Mouse (Mus musculus) CH12.LX (cell line): ENCODE data around the gene Hspb11. TPM values are rescaled to one million over a fixed set of nuclear protein-coding genes. Genes with fewer than 3 reads are reported as not detected.

Experiments used
- DNase-seq: peaks from one replicate; pipeline ENCODE4 v3.0.0-alpha.2; 2013; ENCODE audit errors: extremely low read depth
- H3K27ac ChIP-seq: 2 replicates; pipeline ENCODE4 v1.5.1; 2012; ENCODE audit warnings: low read depth, mild to moderate bottlenecking, control low read depth, moderate library complexity; ENCODE audit not compliant: insufficient read depth
- H3K27me3 ChIP-seq: replicated peaks from 2 replicates; pipeline ENCODE3; 2012; ENCODE audit warnings: inconsistent platforms
- H3K36me3 ChIP-seq, 2 experiments: replicated peaks in 1 of 2; 2 replicates each; pipeline versions ENCODE3 to v1.6.1; 2012; ENCODE audit warnings: inconsistent platforms in 1 of 2, low read length in 1 of 2, mild to moderate bottlenecking in 1 of 2, mixed read lengths in 1 of 2, moderate library complexity in 1 of 2; ENCODE audit not compliant: control insufficient read depth in 1 of 2, insufficient read depth in 1 of 2
- H3K4me1 ChIP-seq, 2 experiments: 2 replicates each; pipeline ENCODE4 v1.6.1; 2012; ENCODE audit warnings: inconsistent platforms in 1 of 2, moderate library complexity in 1 of 2; ENCODE audit not compliant: insufficient read depth in 2 of 2, control insufficient read depth in 1 of 2
- H3K4me2 ChIP-seq: 2 replicates; pipeline ENCODE4 v1.6.1; 2012; ENCODE audit warnings: low read depth, mild to moderate bottlenecking, control low read depth; ENCODE audit not compliant: poor library complexity, insufficient read depth, severe bottlenecking
- H3K4me3 ChIP-seq, 3 experiments: fragments of 150-350 bp in 1 of 3; sonication (generic) in 1 of 3; replicated peaks in 1 of 3; 2 replicates each; pipeline versions ENCODE3 to v1.5.1; 2011 to 2012; ENCODE audit warnings: low read depth in 2 of 3, low read length in 2 of 3, mild to moderate bottlenecking in 2 of 3, moderate library complexity in 2 of 3, control low read depth in 1 of 3, improper control_type of control experiment in 1 of 3, inconsistent platforms in 1 of 3, mixed read lengths in 1 of 3; ENCODE audit not compliant: poor library complexity in 1 of 3
- H3K79me2 ChIP-seq: replicated peaks from 2 replicates; pipeline ENCODE4 v1.6.1; 2012; ENCODE audit warnings: mild to moderate bottlenecking, moderate library complexity; ENCODE audit not compliant: control insufficient read depth, poor library complexity, insufficient read depth, severe bottlenecking; ENCODE audit errors: extremely low read depth
- H3K9ac ChIP-seq: 2 replicates; pipeline ENCODE4 v1.6.1; 2012; ENCODE audit warnings: low read depth, mild to moderate bottlenecking, control low read depth, moderate library complexity; ENCODE audit not compliant: insufficient read depth
- H3K9me3 ChIP-seq: replicated peaks from 2 replicates; pipeline ENCODE3; 2012; ENCODE audit warnings: low read length, inconsistent platforms, mixed read lengths
- BHLHE40 ChIP-seq: IDR thresholded peaks from 2 replicates; pipeline ENCODE4 v1.6.1; 2011; ENCODE audit warnings: mild to moderate bottlenecking, low read depth, low read length, improper control_type of control experiment
- CHD1 ChIP-seq: IDR thresholded peaks from 2 replicates; pipeline ENCODE4 v1.6.1; 2012; ENCODE audit warnings: low read depth, low read length, improper control_type of control experiment, inconsistent platforms
- CHD2 ChIP-seq: IDR thresholded peaks from 2 replicates; pipeline ENCODE4 v1.6.1; 2011; ENCODE audit warnings: low read length, improper control_type of control experiment
- E2F4 ChIP-seq: IDR thresholded peaks from 2 replicates; pipeline ENCODE4 v1.6.1; 2011; ENCODE audit warnings: low read depth, low read length, improper control_type of control experiment; ENCODE audit not compliant: insufficient replicate concordance
- EP300 ChIP-seq: IDR thresholded peaks from 2 replicates; pipeline ENCODE4 v1.6.1; 2011; ENCODE audit warnings: low read length, improper control_type of control experiment
- ETS1 ChIP-seq: conservative IDR thresholded peaks from 2 replicates; pipeline ENCODE4 v1.6.1; 2012; ENCODE audit warnings: low read depth, mild to moderate bottlenecking, inconsistent platforms, low read length, improper control_type of control experiment, moderate library complexity
- IRF4 ChIP-seq: IDR thresholded peaks from 2 replicates; pipeline ENCODE4 v1.6.1; 2014; ENCODE audit warnings: low read depth, mild to moderate bottlenecking, inconsistent platforms, low read length, improper control_type of control experiment
- JUND ChIP-seq: conservative IDR thresholded peaks from 2 replicates; pipeline ENCODE4 v1.6.1; 2011; ENCODE audit warnings: low read depth, low read length, improper control_type of control experiment
- MAZ ChIP-seq: IDR thresholded peaks from 2 replicates; pipeline ENCODE4 v1.6.1; 2012; ENCODE audit warnings: low read depth, mild to moderate bottlenecking, inconsistent platforms, low read length, improper control_type of control experiment, moderate library complexity
- MXI1 ChIP-seq: IDR thresholded peaks from 2 replicates; pipeline ENCODE4 v1.6.1; 2011; ENCODE audit warnings: mild to moderate bottlenecking, low read depth, low read length, improper control_type of control experiment
- NELFE ChIP-seq: IDR thresholded peaks from 2 replicates; pipeline ENCODE4 v1.6.1; 2011; ENCODE audit warnings: low read depth, low read length, improper control_type of control experiment
- NRF1 ChIP-seq: IDR thresholded peaks from 2 replicates; pipeline ENCODE4 v1.6.1; 2014; ENCODE audit warnings: low read depth, mild to moderate bottlenecking, inconsistent platforms, low read length, improper control_type of control experiment, moderate library complexity
- POLR2A ChIP-seq: IDR thresholded peaks from 2 replicates; pipeline ENCODE4 v1.6.1; 2011; ENCODE audit warnings: low read depth, mild to moderate bottlenecking, improper control_type of control experiment, low read length
- POLR2AphosphoS2 ChIP-seq: IDR thresholded peaks from 2 replicates; pipeline ENCODE4 v1.6.1; 2011; ENCODE audit warnings: low read depth, low read length, improper control_type of control experiment
- RCOR1 ChIP-seq: conservative IDR thresholded peaks from 2 replicates; pipeline ENCODE4 v1.6.1; 2012; ENCODE audit warnings: low read depth, mild to moderate bottlenecking, inconsistent platforms, low read length, improper control_type of control experiment
- SIN3A ChIP-seq: IDR thresholded peaks from 2 replicates; pipeline ENCODE4 v1.6.1; 2012; ENCODE audit warnings: low read length, improper control_type of control experiment, inconsistent platforms
- UBTF ChIP-seq: IDR thresholded peaks from 2 replicates; pipeline ENCODE4 v1.6.1; 2012; ENCODE audit warnings: low read depth, mild to moderate bottlenecking, inconsistent platforms, low read length, improper control_type of control experiment, moderate library complexity
- USF1 ChIP-seq: IDR thresholded peaks from 2 replicates; pipeline ENCODE4 v1.6.1; 2014; ENCODE audit warnings: low read depth, mild to moderate bottlenecking, inconsistent platforms, low read length, improper control_type of control experiment
- ZMIZ1 ChIP-seq: IDR thresholded peaks from 2 replicates; pipeline ENCODE4 v1.6.1; 2012; ENCODE audit warnings: low read depth, mild to moderate bottlenecking, inconsistent platforms, low read length, improper control_type of control experiment
- ZNF384 ChIP-seq: IDR thresholded peaks from 2 replicates; pipeline ENCODE4 v1.6.1; 2012; ENCODE audit warnings: low read depth, low read length, improper control_type of control experiment, inconsistent platforms
- dilution Hi-C: fragments of 300-500 bp; cut with MboI; formaldehyde crosslinking; loops from 2 replicates; pipeline ENCODE4 v1.14.3; 2020; ENCODE audit warnings: low sequenced_read_pairs; ENCODE audit not compliant: extremely low pct_unique_long_range_greater_than_20kb, extremely low pct_ligation_motif_present
- in situ Hi-C: fragments of 300-500 bp; cut with MboI; formaldehyde crosslinking; loops from 3 replicates; pipeline ENCODE4 v1.14.3; 2019; ENCODE audit warnings: low sequenced_read_pairs, low pct_ligation_motif_present, low pct_unique_long_range_greater_than_20kb, mixed read lengths
- polyA plus RNA-seq: library from polyadenylated mRNA; unstranded; fragments of >175 nt; gene quantifications from 2 replicates; pipeline ENCODE4 v1.2.1, GENCODE M21; 2012; ENCODE audit warnings: low read depth; ENCODE audit not compliant: insufficient read length
- total RNA-seq, 2 experiments: library from RNA; depleted of rRNA; stranded (reverse); fragments of 300-350 nt in 1 of 2; fragments of >200 nt in 1 of 2; gene quantifications; 2 replicates each; pipeline ENCODE4 v1.2.3; 2012 to 2014

Gene Hspb11
- total and polyA plus RNA-seq, 3 experiments = 19.7 to 46.3 (median 38.7) TPM

DNA sequence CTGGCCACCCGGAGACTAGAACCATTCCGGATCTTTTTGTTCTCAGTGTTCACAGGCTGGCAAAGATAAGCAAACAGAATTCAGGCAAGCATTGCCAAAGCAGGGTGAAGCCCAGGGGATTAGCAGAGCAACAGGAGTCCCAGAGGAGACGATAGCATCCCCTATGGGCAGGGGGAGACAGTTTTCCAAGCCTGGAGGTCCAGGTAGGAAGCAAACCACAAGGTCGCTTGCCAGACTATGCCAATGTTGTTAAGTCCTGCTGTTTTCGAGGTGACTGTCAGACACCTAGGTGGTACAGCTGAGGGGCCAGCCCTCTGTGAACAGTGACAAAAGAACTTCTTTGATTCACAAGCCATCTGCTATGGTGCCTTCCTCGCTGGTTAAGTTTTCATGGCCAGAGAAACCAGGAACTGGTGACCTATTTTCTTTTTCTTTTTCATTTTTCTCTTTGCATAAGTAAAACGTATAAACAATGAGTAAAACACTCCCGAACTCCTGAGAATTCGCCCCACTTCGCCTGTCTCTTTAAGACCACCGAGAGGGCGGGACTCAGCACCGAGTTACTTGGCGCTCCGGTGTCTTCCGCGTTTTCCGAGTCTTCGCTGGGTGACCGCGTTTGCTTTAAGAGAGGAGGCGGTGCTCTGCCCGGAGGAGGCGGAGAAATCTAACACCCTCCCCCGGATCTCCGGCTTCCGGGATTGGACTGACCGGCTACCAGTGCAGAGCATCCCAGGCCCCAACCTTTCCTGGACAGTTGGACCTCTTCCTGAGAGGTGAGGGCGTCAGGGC, 60.5 kb downstream of the Hspb11 start, which contains the start of gene Yipf1 (continued):
- no peak for TF ChIP-seq CHD2
- TF ChIP-seq RCOR1 = no peak
- TF ChIP-seq UBTF = no peak
- TF ChIP-seq POLR2AphosphoS2 = peak; percentile 58; the same call in 1 of the 2 replicates
- no peak for TF ChIP-seq ZMIZ1
- no peak for TF ChIP-seq ETS1
- TF ChIP-seq MXI1 = no peak
- peak; percentile 20; the same call in 1 of the 2 replicates for TF ChIP-seq IRF4
- no peak for TF ChIP-seq USF1
- TF ChIP-seq MAZ = no peak
- TF ChIP-seq NRF1 = no peak
- no peak for TF ChIP-seq CHD1
- TF ChIP-seq ZNF384 = no peak
- peak; percentile 82 for TF ChIP-seq NELFE
- no peak for TF ChIP-seq EP300
- no peak for TF ChIP-seq JUND
- no peak for TF ChIP-seq BHLHE40

DNA sequence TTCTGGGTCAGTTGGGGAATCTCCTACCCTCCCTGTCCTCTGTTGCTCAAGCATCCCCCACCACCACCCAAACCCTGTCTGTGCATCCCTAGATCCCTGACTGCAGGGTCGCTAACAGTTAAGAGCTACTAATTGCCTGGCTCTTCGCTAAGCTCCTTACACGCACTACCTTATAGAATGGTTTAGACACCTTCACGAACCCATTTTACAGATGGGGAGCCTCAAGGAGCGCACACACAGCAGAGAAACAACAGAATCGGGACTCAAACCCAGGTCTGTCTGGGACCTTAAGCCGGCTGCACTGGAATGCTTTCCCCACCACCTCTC, 61.0 kb downstream of the Hspb11 start:
- Histone ChIP-seq H3K27ac (no peak overlapping the region), H3K27me3 (no peaks in the 10 kb centered on the region), H3K9ac (peak overlapping the region; percentile 35), H3K36me3 (peaks cover 23 to 38% of the 10 kb centered on the region in 2 experiments), H3K79me2 (no peaks in the 10 kb centered on the region), H3K4me1 (peaks cover 0 to 22% of the 10 kb centered on the region in 2 experiments; a peak in 2 of 4 replicates), H3K9me3 (peaks cover 5% of the 10 kb centered on the region), H3K4me3 (peak overlapping the region; percentile 69 to 82 (median 80)), H3K4me2 (peak overlapping the region; percentile 30)
- no peak for DNase-seq
- TF ChIP-seq SIN3A = peak; percentile 81; the same call in 1 of the 2 replicates
- TF ChIP-seq NRF1 = 0 out of 2 replicates have a peak, but pooled peaks have one; percentile 20
- peak; percentile 4; the same call in 1 of the 2 replicates for TF ChIP-seq POLR2A
- no peak for TF ChIP-seq E2F4
- no peak for TF ChIP-seq USF1
- TF ChIP-seq MXI1 = peak; percentile 63; the same call in 1 of the 2 replicates
- TF ChIP-seq RCOR1 = 0 out of 2 replicates have a peak, but pooled peaks have one; percentile 34
- TF ChIP-seq ZMIZ1 = peak; percentile 88
- TF ChIP-seq CHD2 = peak; percentile 40; the same call in 1 of the 2 replicates
- dilution Hi-C loops (no loop called here), in situ Hi-C loops (no loop called here)
